Mouse (Mus musculus) right cerebral cortex, postnatal 4 days (tissue): Measurements from ENCODE around the gene Fank1.
"Not testable (repeated sequence)": the region's sequence is repeated elsewhere in the genome, so short reads cannot be mapped to it uniquely, and the experiment has no call there.

ENCODE experiments used
- DNase-seq: peaks from one replicate; pipeline ENCODE4 v3.0.0-alpha.2; 2022

The Fank1 gene

GRCm38 (mm10) chr7:133842079-133842478, 65.4 kb downstream of the Fank1 start:
- DNase-seq = no peak

- no peak for DNase-seq
Observed at GRCm38 (mm10) chr7:133847175-133847574, 70.5 kb downstream of the Fank1 start.

DNA sequence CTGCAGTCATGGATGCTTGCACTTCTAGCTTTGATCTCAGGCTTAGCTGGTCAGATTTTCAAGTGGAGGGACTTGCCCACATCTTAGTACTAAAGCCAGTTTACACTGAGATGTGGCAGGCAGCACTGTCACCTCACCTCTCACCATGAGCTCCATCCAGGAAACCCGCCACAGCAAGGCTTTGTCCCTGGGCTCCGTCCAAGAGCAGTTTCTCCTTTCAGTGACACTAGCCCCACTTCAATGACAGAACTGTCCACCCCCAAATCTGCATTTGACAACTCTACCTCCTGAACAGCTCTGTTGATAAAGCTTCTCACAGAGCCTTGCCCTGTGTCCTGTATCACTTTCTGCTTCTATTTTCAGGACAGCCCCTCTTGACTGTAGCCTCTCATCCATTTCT, 71.5 kb downstream of the Fank1 start:
- DNase-seq = no peak

DNA sequence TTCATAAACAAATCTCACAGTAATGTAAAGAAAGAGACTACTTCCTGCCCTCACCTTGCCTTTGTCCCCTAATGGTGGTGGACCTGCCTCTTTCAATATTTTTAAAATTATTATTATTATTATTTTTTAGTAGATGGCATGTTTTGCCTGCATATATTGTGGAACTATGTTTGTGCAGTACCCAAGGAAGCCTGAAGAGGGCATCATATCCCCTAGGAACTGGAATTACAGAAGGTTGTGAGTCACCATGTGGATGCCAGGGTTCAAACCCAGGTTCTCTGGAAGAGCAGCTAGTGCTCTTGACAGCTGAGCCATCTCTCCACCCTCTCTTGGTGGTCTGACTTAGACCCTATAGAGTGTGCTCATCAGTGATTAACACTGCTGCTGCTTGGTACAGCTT, 74.1 kb downstream of the Fank1 start:
- no peak for DNase-seq

GRCm38 (mm10) chr7:133856278-133856677, 79.6 kb downstream of the Fank1 start:
- DNase-seq = peak; percentile 75

DNA sequence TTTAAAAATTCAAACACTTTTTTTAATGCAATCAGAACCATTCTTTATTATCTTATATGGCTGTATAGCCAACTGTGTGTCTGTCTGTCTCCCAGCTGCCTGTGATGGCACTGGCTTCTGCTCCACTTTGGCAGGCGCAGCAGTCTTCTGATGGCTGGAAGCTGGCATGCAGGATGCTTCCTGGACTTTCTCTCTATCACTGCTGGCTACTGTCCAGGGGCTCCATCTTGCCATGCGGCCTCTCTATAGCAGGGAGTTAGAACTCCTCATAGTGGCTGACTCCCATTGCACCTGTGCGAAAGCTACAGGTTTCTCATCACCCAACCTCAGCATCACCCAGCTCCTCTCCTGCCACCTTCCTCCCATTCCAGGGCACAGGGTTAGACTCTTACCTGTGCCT, 81.8 kb downstream of the Fank1 start:
- DNase-seq = peak; percentile 14

- DNase-seq = no peak
Observed at GRCm38 (mm10) chr7:133859548-133859947, 82.9 kb downstream of the Fank1 start.

- no peak for DNase-seq
Observed at GRCm38 (mm10) chr7:133862233-133862632, 85.6 kb downstream of the Fank1 start.

DNA sequence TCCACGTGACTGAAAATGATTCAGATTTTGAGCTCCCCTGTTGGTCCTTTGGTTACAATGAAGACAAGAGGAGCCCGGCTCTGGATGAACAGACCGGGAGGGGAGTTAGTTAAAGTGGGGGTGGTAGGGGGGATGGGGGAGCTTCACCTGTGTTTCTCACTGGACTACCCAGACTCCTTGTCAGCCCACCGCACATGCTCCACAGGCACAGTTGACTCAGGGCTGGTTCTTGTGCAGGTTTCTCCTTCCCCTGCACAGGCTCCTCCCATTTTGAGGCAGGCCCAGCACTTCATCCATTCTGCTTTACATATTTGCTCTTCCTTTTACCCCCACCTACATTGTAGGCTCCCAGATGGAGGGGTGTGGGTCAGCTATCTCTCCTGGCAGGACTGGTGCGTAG, 86.1 kb downstream of the Fank1 start:
- DNase-seq = no peak

DNA sequence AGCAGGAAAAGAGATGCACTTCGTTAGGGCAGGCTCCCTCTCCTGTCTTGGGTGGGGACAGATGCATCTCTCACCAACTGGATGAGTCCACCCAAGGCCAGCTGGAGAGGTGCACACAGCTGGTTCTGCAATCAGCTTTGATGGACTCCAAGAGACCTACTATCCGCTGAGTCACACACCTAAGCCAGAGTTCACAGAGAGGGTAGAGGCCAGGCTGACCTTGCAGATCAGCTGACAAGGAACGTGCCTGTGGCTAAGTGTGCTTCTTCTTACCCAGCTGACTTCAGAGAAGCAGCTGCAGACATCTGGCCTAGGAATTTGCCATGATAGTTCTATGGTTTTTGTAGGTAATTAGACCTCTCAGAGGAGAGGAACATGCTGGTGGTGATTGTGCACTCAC, 86.5 kb downstream of the Fank1 start:
- DNase-seq = no peak

GRCm38 (mm10) chr7:133863684-133864083, 87.0 kb downstream of the Fank1 start:
- no peak for DNase-seq

DNA sequence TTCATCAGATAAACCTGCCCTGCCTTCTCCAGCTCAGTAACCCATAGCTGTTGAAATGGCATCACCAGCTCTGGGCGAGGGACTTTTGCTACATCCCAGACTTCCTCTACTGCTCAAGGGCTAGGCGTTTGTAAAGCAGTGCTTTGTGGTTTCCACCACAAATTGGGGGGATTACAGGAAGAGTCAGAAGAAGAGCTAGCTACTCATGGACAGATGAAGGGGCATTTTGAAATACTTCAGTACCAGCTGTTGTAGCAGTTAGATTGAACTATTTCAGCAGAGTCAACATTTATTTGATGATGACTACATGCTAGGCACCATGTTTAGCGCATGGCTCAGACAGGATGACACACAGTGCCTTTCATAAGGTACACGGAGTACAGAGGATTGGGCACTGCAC, 93.6 kb downstream of the Fank1 start:
- no peak for DNase-seq

DNA sequence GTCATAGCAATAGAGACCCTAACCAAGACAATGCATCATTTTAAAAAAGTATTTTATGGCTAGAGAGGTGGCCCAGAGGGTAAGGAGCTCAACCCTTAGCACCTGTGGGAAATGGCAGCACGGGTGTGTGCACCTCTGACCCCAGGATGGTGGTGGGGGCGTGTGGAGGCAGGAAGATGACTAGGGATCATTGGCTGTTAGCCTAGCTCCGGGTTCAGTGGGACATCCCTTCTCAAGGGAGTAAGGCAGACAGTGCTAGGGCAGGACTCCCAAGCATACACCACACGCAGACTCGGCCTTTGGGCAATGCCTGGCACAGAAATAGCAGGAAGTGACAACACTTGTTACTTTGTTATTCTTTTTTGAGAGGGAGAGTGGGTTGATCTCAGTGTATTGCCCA, 96.0 kb downstream of the Fank1 start:
- DNase-seq = no peak

DNA sequence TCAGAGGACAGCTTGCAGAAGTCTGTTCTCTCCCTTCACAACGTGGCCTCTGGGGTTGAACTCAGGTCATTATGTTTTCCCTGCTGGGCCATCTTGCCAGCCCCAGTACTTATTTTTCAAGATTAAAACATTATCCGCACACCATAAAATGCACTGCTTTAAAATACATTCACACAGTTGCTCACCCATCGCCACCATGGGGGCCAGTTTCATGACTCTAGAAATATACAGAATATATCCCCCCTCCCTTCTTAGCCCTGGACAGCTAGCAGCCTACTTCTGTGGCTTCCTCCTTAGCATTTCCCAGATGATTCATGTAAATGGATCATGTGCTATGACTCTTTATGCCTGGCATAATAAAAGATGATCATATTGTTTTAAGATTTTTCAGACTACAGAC, 99.5 kb downstream of the Fank1 start:
- no peak for DNase-seq

GRCm38 (mm10) chr7:133876646-133877342, 100.1 kb downstream of the Fank1 start:
- DNase-seq = no peak

DNA sequence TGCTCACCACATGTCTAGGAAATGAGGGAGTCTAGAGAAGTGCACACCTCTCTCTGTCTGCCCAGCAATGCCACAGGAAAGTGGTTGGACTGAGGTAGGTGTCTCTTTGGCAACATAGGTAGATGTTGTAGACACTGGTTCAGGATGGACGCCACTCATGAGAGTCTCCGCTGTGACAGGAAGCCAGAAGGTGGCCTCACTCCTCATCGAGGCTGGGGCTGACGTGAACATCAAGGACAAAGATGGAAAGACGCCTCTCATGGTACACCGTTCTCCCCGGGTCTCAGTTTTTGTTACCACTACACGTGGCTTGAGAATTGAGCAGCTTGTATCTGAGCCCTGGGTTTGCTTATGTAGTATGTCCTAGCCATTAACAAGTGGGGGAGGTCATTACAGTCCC, 103.1 kb downstream of the Fank1 start:
- DNase-seq = no peak

GRCm38 (mm10) chr7:133884759-133885431, 108.2 kb downstream of the Fank1 start:
- not testable (repeated sequence) for DNase-seq

DNA sequence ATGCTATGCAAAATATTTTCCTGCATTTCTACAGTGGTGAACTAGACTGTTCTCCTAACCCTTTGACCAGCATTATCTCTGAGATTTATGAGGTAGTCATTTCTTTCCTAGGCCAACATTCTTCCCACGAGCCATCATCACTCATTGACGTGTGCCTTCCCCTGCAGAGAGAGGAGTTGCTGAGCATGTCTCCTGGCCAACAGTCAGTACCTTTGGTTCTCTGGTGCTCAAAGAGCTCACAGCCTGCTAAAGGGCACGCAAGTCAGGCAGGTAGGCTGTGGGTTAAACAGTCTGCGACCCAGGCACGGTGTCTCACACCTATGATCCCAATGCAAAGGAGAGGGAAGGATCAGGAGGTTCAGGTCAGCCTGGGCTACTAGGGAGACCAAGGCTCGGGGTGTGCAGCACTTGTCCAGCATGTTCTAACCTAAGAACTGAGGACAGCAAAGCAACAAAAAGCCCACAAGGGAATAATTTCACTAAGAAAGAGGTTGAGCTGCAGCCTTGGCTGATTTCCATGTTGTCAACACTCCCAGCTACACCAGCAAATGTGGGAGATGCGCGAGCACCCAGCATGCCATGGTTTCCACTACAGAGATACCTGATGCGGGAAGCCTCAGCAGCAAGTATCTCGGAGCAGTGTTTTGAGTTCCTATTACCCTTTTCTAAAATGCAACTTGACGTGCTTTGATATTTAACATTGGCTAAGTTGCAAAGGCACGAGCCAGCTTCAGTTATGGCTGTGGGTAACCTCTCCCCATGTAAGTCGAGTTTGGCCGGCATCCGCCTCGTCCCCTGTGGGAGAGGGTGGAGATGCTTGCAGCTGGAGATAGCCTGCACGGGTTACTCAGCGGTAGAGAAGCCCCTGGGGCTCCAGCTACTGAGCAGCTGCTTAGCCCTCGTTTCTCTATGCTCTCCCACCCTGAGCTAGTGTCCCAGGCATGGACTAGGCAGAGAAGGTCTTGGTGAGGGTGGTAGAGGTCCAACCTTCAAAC, 112.6 kb downstream of the Fank1 start:
- DNase-seq = no peak

GRCm38 (mm10) chr7:133889986-133890385, 113.3 kb downstream of the Fank1 start:
- DNase-seq = no peak

DNA sequence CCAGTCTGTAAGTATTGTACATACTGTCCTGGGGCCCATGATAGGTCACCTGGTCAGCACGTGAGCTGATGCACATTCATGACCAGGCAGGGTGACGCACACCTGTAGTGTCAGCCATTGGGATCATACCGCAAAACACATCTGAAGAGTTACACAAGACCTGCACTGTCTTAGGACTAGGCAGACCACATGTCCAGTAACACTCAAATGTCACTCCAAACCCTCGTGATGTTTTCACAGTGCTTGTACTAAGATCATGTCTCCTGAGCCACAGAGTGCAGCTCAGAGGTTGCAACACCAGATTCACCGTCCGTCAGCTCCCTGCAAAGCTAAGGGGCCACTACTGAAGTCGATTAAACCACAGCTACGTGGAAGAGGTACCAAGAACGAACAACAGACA, 114.6 kb downstream of the Fank1 start:
- DNase-seq = no peak

DNA sequence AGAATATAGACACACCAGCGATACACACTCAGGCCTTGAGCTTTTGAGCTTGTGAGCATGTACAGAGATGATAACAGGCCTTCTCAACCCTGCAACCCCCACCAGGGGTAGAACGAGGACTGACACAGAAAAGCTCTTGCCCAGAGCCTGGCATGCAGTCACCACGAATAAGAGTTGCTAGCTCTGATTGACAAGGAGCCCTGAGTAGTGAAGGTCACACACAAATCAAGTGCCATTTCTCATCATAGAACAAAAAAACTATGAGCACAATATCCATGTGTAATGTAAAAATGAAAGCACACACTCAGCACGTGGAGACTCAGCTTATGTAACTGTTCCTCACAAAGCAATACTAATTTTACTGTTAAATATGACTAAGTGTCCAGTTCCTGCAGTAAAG, 115.1 kb downstream of the Fank1 start:
- no peak for DNase-seq

DNA sequence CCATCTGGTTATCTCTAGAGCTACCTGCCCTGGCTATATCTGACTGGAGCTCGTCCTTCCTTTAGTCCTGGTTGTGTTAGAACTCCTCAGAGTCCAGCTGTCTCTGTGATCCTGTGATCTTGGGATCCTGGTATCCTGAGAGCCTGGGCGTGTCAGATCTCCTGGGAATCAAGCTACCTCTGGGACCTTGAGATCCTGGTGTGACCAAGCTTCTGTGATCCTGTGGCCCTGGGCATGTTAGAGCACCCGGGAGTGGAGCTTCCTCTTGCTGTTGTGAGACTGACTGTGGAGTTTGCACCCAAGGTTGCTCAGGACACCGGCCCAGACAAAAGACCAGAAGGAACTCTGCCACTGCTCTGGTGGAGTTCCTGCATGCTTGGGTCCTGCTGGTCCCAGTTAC, 122.7 kb downstream of the Fank1 start:
- no peak for DNase-seq

GRCm38 (mm10) chr7:133908966-133909365, 132.3 kb downstream of the Fank1 start:
- no peak for DNase-seq
